Mouse (Mus musculus) cortical plate, adult 2 months (tissue): ENCODE data around the gene Bmpr1a. TPM values are rescaled to one million over a fixed set of nuclear protein-coding genes. Genes with fewer than 3 reads are reported as not detected.

Source experiments
- H3K27ac ChIP-seq: fragments of 200-500 bp; 2 replicates; pipeline ENCODE4 v1.5.1; 2012; ENCODE audit warnings: low read length, control low read depth, inconsistent platforms; ENCODE audit not compliant: insufficient read depth
- H3K4me1 ChIP-seq: fragments of 200-500 bp; 2 replicates; pipeline ENCODE4 v1.6.1; 2011; ENCODE audit warnings: low read length; ENCODE audit not compliant: control insufficient read depth, insufficient read depth
- H3K4me3 ChIP-seq: fragments of 200-500 bp; 2 replicates; pipeline ENCODE4 v1.5.1; 2011; ENCODE audit warnings: mild to moderate bottlenecking, low read length, control low read depth; ENCODE audit not compliant: insufficient read depth
- CTCF ChIP-seq: fragments of 200-500 bp; IDR thresholded peaks from 2 replicates; pipeline ENCODE4 v1.5.1; 2011; ENCODE audit warnings: mild to moderate bottlenecking, control low read depth, low read length; ENCODE audit not compliant: insufficient read depth; ENCODE audit errors: extremely low read depth
- POLR2A ChIP-seq: fragments of 200-500 bp; IDR thresholded peaks from 2 replicates; pipeline ENCODE4 v1.6.1; 2011; ENCODE audit warnings: mild to moderate bottlenecking, low read length, control low read depth; ENCODE audit not compliant: insufficient read depth; ENCODE audit errors: extremely low read depth
- polyA plus RNA-seq: library from polyadenylated mRNA; depleted of rRNA; stranded (reverse); fragments of >200 nt; gene quantifications from 2 replicates; pipeline ENCODE4 v1.2.3, GENCODE M21; 2012

Bmpr1a gene
- polyA plus RNA-seq, 1 experiment, result 21.5 TPM

DNA sequence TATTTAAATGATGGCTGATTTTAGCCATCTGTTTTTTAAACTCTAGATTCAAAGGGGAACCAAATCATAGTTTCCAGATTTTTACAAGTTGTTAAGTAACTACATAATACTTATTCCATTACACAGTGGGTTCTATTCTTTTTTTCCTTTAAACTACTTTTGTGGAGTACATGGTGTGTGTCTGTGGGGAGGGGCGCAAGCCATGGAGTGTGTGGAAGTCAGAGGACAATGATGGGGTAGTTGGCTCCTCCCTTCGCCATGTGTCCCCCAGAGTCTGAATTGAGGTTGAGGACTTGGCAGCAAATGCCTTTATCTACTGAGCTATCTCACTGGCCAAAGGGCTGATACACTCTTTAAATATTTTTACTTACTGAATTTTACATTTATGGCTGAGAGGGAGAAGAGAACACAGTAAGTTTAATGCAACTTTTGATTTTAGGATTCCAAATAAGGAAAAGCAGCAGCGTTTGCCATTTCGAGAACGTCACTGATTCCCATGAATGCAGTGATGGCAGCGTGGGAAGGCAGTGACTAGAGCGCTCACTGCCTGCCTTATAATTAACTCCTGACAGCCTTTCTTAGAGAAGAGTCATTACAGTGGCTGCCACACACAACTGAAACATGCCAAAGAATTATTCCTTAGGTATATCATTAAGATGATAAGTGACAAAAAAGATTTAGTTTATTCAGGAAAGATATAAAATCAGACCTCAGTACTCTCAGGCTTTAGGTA is 90.8 kb downstream of the Bmpr1a start:
- no peak overlapping the region for H3K4me3 ChIP-seq
- no peak for TF ChIP-seq CTCF
- no peak for TF ChIP-seq POLR2A
- H3K4me1 ChIP-seq, result no peaks in the 10 kb centered on the region
- H3K27ac ChIP-seq, result no peak overlapping the region

DNA sequence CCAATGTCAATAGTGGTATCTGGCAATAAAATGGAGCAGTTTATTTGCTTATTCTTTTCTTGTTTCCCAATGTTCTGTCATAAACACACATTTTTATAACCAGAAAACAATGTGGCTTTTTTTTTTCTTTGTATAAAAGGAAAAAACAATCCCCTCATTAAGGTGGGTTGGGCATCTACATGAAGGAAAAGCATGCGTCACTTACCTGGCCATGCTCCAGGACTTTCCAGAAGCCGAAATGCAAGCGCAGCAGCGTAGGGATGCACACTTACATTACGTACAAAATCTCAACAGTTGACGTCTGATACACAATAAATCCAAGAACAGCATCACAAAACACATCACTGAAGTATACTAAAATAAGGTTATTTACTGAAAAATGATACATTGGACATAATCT is 92.4 kb downstream of the Bmpr1a start:
- Histone ChIP-seq H3K4me1 (no peaks in the 10 kb centered on the region), H3K27ac (no peak overlapping the region), H3K4me3 (no peak overlapping the region)
- TF ChIP-seq POLR2A, result no peak
- TF ChIP-seq CTCF, result no peak

DNA sequence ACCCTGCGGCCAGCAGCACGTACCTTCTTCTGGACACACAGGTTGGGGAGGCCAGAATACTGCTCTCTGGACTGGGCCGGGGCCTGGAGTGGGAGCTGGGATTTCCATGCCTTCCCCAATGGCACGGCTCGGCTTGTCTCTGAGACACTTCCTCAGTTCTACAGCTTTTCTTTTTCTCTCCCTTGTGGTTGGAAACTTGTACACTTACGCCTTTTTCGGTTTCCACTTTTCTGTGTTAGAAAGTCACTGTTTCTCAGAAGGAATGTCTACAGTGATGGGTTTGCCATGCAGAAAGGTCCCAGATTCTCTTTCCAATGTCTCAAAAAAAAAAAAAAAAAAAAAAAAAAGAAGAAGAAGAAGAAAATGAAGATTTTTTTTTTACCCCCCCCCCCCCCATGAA is 99.7 kb downstream of the Bmpr1a start:
- no peak for TF ChIP-seq CTCF
- TF ChIP-seq POLR2A, result no peak
- H3K4me3 ChIP-seq, result no peak overlapping the region
- H3K27ac ChIP-seq, result no peak overlapping the region
- H3K4me1 ChIP-seq, result no peaks in the 10 kb centered on the region

DNA sequence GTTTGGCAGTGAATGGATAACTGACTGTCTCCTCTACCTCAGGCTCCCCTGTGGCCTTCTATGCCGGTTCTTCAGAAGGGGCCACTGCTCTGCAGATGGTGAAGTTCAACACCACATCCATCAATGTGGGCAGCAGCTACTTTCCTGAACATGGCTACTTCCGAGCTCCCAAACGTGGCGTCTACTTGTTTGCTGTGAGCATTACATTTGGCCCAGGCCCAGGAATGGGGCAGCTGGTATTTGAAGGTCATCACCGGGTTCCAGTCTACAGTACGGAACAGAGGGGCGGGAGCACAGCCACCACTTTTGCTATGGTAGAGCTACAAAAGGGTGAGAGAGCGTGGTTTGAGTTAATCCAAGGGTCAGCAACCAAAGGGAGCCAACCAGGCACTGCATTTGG is 100.3 kb downstream of the Bmpr1a start:
- no peak overlapping the region for H3K27ac ChIP-seq
- H3K4me3 ChIP-seq, result no peak overlapping the region
- TF ChIP-seq POLR2A (no peak), CTCF (no peak)
- H3K4me1 ChIP-seq, result no peaks in the 10 kb centered on the region

DNA sequence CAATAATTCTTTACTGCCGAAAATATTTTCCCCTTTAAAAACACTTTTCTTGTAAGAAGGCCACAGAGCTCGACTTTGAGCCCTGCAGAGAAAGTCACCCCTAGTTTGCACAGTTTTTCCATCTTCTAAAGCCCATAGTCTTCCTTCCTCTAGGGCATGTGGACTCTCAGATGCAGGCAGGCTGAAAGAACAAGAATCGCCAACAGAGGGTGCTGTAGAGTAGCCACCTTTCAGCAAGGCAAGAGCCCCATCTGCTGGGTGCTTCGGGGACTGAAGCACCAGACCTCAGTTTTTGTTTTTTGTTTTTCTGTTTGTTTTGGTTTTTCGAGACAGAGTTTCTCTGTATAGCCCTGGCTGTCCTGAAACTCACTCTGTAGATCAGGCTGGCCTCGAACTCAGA is 102.0 kb downstream of the Bmpr1a start:
- Histone ChIP-seq H3K4me1 (no peaks in the 10 kb centered on the region), H3K27ac (no peak overlapping the region), H3K4me3 (no peak overlapping the region)
- TF ChIP-seq POLR2A (no peak), CTCF (peak; percentile 99)

GRCm38 (mm10) chr14:34400021-34400420 is 103.1 kb downstream of the Bmpr1a start:
- H3K27ac ChIP-seq, result no peak overlapping the region
- H3K4me3 ChIP-seq, result no peak overlapping the region
- H3K4me1 ChIP-seq, result no peaks in the 10 kb centered on the region
- TF ChIP-seq POLR2A (no peak), CTCF (no peak)

GRCm38 (mm10) chr14:34399301-34399700 is 103.8 kb downstream of the Bmpr1a start:
- H3K4me1 ChIP-seq, result no peaks in the 10 kb centered on the region
- TF ChIP-seq CTCF (no peak), POLR2A (no peak)

GRCm38 (mm10) chr14:34398901-34399300 is 104.2 kb downstream of the Bmpr1a start:
- Histone ChIP-seq H3K4me1 (no peaks in the 10 kb centered on the region), H3K4me3 (no peak overlapping the region), H3K27ac (no peak overlapping the region)
- TF ChIP-seq CTCF, result no peak
- no peak for TF ChIP-seq POLR2A

More at GRCm38 (mm10) chr14:34399301-34399700, 103.8 kb downstream of the Bmpr1a start:
- no peak overlapping the region for H3K4me3 ChIP-seq
- no peak overlapping the region for H3K27ac ChIP-seq

GRCm38 (mm10) chr14:34397871-34398270 is 105.3 kb downstream of the Bmpr1a start:
- Histone ChIP-seq H3K4me3 (no peak overlapping the region), H3K27ac (no peak overlapping the region)
- TF ChIP-seq POLR2A (no peak), CTCF (no peak)

GRCm38 (mm10) chr14:34393295-34393694 is 109.8 kb downstream of the Bmpr1a start:
- TF ChIP-seq POLR2A (no peak), CTCF (no peak)
- Histone ChIP-seq H3K4me3 (no peak overlapping the region), H3K27ac (no peak overlapping the region), H3K4me1 (no peaks in the 10 kb centered on the region)

More at GRCm38 (mm10) chr14:34397871-34398270, 105.3 kb downstream of the Bmpr1a start:
- H3K4me1 ChIP-seq, result no peaks in the 10 kb centered on the region
